Mouse (Mus musculus) forebrain, embryonic 11.5 days (tissue): Measurements from ENCODE around the gene Prss43. TPM values are rescaled to one million over a fixed set of nuclear protein-coding genes. Genes with fewer than 3 reads are reported as not detected.
A peak's percentile ranks its signal among the peaks of the same experiment; 100 is the strongest.

ENCODE experiments used
- ATAC-seq: fragments of 200-750 bp; cut with Nextera tagmentation; replicated peaks from 2 replicates; pipeline ENCODE4 v1.8.0; 2017; ENCODE audit warnings: moderate TSS enrichment; ENCODE audit not compliant: low FRiP score
- DNase-seq: peaks from one replicate; pipeline ENCODE4 v3.0.0-alpha.2; 2017; ENCODE audit warnings: low spot score
- H3K27ac ChIP-seq: fragments of 300-500 bp; sonication (generic); 2 replicates; pipeline ENCODE4 v1.5.1; 2014; ENCODE audit warnings: low read depth, low read length
- H3K27me3 ChIP-seq: fragments of 300-500 bp; sonication (generic); 2 replicates; pipeline ENCODE4 v1.6.1; 2014; ENCODE audit warnings: mild to moderate bottlenecking, low read length, mixed read lengths; ENCODE audit not compliant: control insufficient read depth, insufficient read depth
- H3K36me3 ChIP-seq: fragments of 300-500 bp; sonication (generic); 2 replicates; pipeline ENCODE4 v1.6.1; 2014; ENCODE audit warnings: mild to moderate bottlenecking, low read length, moderate library complexity, mixed read lengths; ENCODE audit not compliant: control insufficient read depth, insufficient read depth
- H3K4me1 ChIP-seq: fragments of 300-500 bp; sonication (generic); replicated peaks from 2 replicates; pipeline ENCODE4 v1.6.1; 2014; ENCODE audit warnings: low read length, mixed read lengths; ENCODE audit not compliant: control insufficient read depth, insufficient read depth
- H3K4me2 ChIP-seq: fragments of 300-500 bp; sonication (generic); 2 replicates; pipeline ENCODE4 v1.6.1; 2014; ENCODE audit warnings: low read depth, mild to moderate bottlenecking, low read length, moderate library complexity, mixed read lengths; ENCODE audit not compliant: severe bottlenecking
- H3K4me3 ChIP-seq: fragments of 300-500 bp; sonication (generic); 2 replicates; pipeline ENCODE4 v1.5.1; 2014; ENCODE audit warnings: low read depth, low read length
- H3K9ac ChIP-seq: fragments of 300-500 bp; sonication (generic); 2 replicates; pipeline ENCODE4 v1.6.1; 2014; ENCODE audit warnings: low read length
- H3K9me3 ChIP-seq: fragments of 300-500 bp; sonication (generic); 2 replicates; pipeline ENCODE4 v1.6.1; 2016; ENCODE audit warnings: low read length, mixed read lengths; ENCODE audit not compliant: control insufficient read depth
- WGBS: fragments of 180-500 bp; shearing (Covaris S2); extraction: QIAGEN DNeasy Blood & Tissue Kit; methylation state at CpG from one replicate; pipeline ENCODE4 v1.1.7; 2014; 5-methylcytosine and 5-hydroxymethylcytosine counted together
- polyA plus RNA-seq: library from polyadenylated mRNA; unstranded; fragments of >200 nt; fragmentation: Nextera tagmentation; extraction: Ambion mirVana; gene quantifications from 2 replicates; pipeline ENCODE4 v1.2.1, GENCODE M21; 2014

Gene Prss43
- polyA plus RNA-seq, 1 experiment from 2014 or later, result not detected

- Histone ChIP-seq H3K36me3 (no peaks in the 10 kb centered on the region), H3K27me3 (no peaks in the 10 kb centered on the region), H3K9me3 (no peaks in the 10 kb centered on the region), H3K4me1 (no peaks in the 10 kb centered on the region), H3K9ac (no peak overlapping the region), H3K4me3 (no peak overlapping the region), H3K4me2 (no peak overlapping the region), H3K27ac (no peak overlapping the region)
- WGBS, result 80% methylated on average over 7 of the region's 7 CpGs
- no peak for ATAC-seq
- no peak for DNase-seq
These were observed 22.7 kb downstream of the Prss43 start for GRCm38 (mm10) chr9:110849162-110849561.

- Histone ChIP-seq H3K4me3 (no peak overlapping the region), H3K9ac (no peak overlapping the region), H3K4me2 (no peak overlapping the region), H3K27ac (no peak overlapping the region), H3K36me3 (no peaks in the 10 kb centered on the region), H3K4me1 (0 out of 2 replicates have a peak, but pooled peaks cover 3% of the 10 kb centered on the region), H3K27me3 (peaks cover 6% of the 10 kb centered on the region; the same call in 1 of the 2 replicates), H3K9me3 (no peaks in the 10 kb centered on the region)
- DNase-seq (no peak), ATAC-seq (no peak)
- 85% methylated on average over 7 of the region's 7 CpGs for WGBS
These were observed 29.4 kb downstream of the Prss43 start for GRCm38 (mm10) chr9:110855903-110856302.

- Histone ChIP-seq H3K27me3 (peaks cover 6% of the 10 kb centered on the region; the same call in 1 of the 2 replicates), H3K4me1 (0 out of 2 replicates have a peak, but pooled peaks cover 3% of the 10 kb centered on the region), H3K9me3 (no peaks in the 10 kb centered on the region), H3K27ac (no peak overlapping the region), H3K9ac (no peak overlapping the region), H3K4me2 (no peak overlapping the region), H3K4me3 (no peak overlapping the region), H3K36me3 (no peaks in the 10 kb centered on the region)
- WGBS, result 77% methylated on average over 4 of the region's 4 CpGs
- DNase-seq (no peak), ATAC-seq (no peak)
These were observed 30.4 kb downstream of the Prss43 start for GRCm38 (mm10) chr9:110856920-110857319.

GRCm38 (mm10) chr9:110857781-110858472, 31.4 kb downstream of the Prss43 start, which contains the start of gene Prss50:
Gene Prss50 (plus strand): TSS chr9:110857967.
- Histone ChIP-seq H3K27ac (no peak within 1 kb of the TSS), H3K9ac (peak within 1 kb of the TSS; percentile 35; the same call in 1 of the 2 replicates), H3K4me1 (0 out of 2 replicates have a peak, but pooled peaks cover 3% of the 10 kb centered on the region), H3K36me3 (no peaks in the 10 kb centered on the region), H3K9me3 (no peaks in the 10 kb centered on the region), H3K27me3 (peaks cover 6% of the 10 kb centered on the region; the same call in 1 of the 2 replicates), H3K4me3 (peak within 1 kb of the TSS; percentile 25), H3K4me2 (peak within 1 kb of the TSS; percentile 52)
- peak; percentile 63 for DNase-seq
- no peak for ATAC-seq
- 9% methylated on average over 43 of the region's 50 CpGs for WGBS

GRCm38 (mm10) chr9:110858523-110858922, 32.0 kb downstream of the Prss43 start:
- H3K4me1 ChIP-seq, result 0 out of 2 replicates have a peak, but pooled peaks cover 3% of the 10 kb centered on the region
- no peaks in the 10 kb centered on the region for H3K9me3 ChIP-seq
- H3K4me2 ChIP-seq, result no peak overlapping the region
- H3K9ac ChIP-seq, result no peak overlapping the region
- H3K36me3 ChIP-seq, result no peaks in the 10 kb centered on the region
- no peak overlapping the region for H3K27ac ChIP-seq
- no peak overlapping the region for H3K4me3 ChIP-seq
- no peak for DNase-seq
- WGBS, result 65% methylated on average over 5 of the region's 5 CpGs
- no peak for ATAC-seq
- H3K27me3 ChIP-seq, result peaks cover 6% of the 10 kb centered on the region; the same call in 1 of the 2 replicates

- 92% methylated on average over 5 of the region's 5 CpGs for WGBS
- H3K27me3 ChIP-seq, result peaks cover 6% of the 10 kb centered on the region; the same call in 1 of the 2 replicates
- ATAC-seq, result no peak
These were observed 32.6 kb downstream of the Prss43 start for GRCm38 (mm10) chr9:110858967-110859596.

GRCm38 (mm10) chr9:110871030-110871429, 44.5 kb downstream of the Prss43 start:
- Histone ChIP-seq H3K4me1 (no peaks in the 10 kb centered on the region; the same call in none of the 2 replicates), H3K36me3 (no peaks in the 10 kb centered on the region), H3K27ac (no peak overlapping the region), H3K9me3 (no peaks in the 10 kb centered on the region), H3K9ac (no peak overlapping the region), H3K27me3 (peaks cover 18% of the 10 kb centered on the region), H3K4me2 (no peak overlapping the region), H3K4me3 (no peak overlapping the region)
- peak; percentile 70 for DNase-seq
- ATAC-seq, result no peak
- WGBS, result 20% methylated on average over 7 of the region's 7 CpGs

More at GRCm38 (mm10) chr9:110858967-110859596, 32.6 kb downstream of the Prss43 start:
- H3K4me2 ChIP-seq, result no peak overlapping the region
- no peak for DNase-seq
- no peak overlapping the region for H3K27ac ChIP-seq
- H3K4me1 ChIP-seq, result 0 out of 2 replicates have a peak, but pooled peaks cover 3% of the 10 kb centered on the region
- no peak overlapping the region for H3K4me3 ChIP-seq
- no peaks in the 10 kb centered on the region for H3K36me3 ChIP-seq
- H3K9me3 ChIP-seq, result no peaks in the 10 kb centered on the region
- no peak overlapping the region for H3K9ac ChIP-seq

GRCm38 (mm10) chr9:110873681-110874659, 47.5 kb downstream of the Prss43 start:
- Histone ChIP-seq H3K27me3 (peaks cover 22% of the 10 kb centered on the region), H3K36me3 (no peaks in the 10 kb centered on the region), H3K27ac (no peak overlapping the region), H3K9me3 (no peaks in the 10 kb centered on the region), H3K4me2 (peak overlapping the region; percentile 55), H3K4me3 (peak overlapping the region; percentile 21; the same call in 1 of the 2 replicates), H3K4me1 (no peaks in the 10 kb centered on the region; the same call in none of the 2 replicates), H3K9ac (0 out of 2 replicates have a peak overlapping the region, but pooled peaks have one; percentile 35)
- peak; percentile 61 for DNase-seq
- 7% methylated on average over 40 of the region's 40 CpGs for WGBS
- 0 out of 2 replicates have a peak, but pooled peaks have one; percentile 32 for ATAC-seq
